Mouse (Mus musculus): ENCODE results near the gene Wdr89.

DNA sequence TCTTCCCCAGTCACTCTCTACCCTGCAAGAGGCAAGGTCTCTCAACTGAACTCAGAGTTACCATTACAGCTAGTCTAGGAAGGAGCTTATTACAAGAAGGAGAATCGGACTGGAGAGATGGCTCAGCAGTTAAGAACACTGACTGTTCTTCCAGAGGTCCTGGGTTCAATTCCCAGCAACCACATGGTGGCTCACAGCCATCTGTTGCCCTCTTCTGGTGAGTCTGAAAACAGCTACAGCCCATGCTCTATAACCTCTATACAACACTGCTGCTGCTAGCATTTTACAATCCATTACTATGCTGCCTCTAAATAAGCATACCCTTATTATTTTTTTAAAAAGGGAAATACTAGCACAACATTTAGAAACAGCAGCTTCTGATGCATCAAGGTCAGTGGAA lies 23.6 kb downstream of the Wdr89 start:
- TF ChIP-seq CTCF (IDR thresholded peaks at IDR 0.05; ENCODE audit: control insufficient read depth, insufficient read depth, insufficient read length) (no peak), MAX (IDR thresholded peaks at IDR 0.05) (no peak), CEBPB (IDR thresholded peaks at IDR 0.05; ENCODE audit: low read depth) (no peak), USF1 (IDR thresholded peaks at IDR 0.05; ENCODE audit: low read depth) (no peak), FOSL1 (IDR thresholded peaks at IDR 0.05; ENCODE audit: insufficient read depth, low read length, poor library complexity, severe bottlenecking) (no peak)
